Mouse (Mus musculus) urinary bladder, adult 2 months (tissue): ENCODE results near the gene Amfr. TPM values are rescaled to one million over a fixed set of nuclear protein-coding genes. Genes with fewer than 3 reads are reported as not detected.

ENCODE experiments used
- DNase-seq: peaks from one replicate; pipeline ENCODE4 v3.0.0; 2022; ENCODE audit warnings: low spot score
- polyA plus RNA-seq: library from polyadenylated mRNA; depleted of rRNA; stranded (reverse); fragments of >200 nt; gene quantifications from 2 replicates; pipeline ENCODE4 v1.2.3, GENCODE M21; 2012

The Amfr gene
- polyA plus RNA-seq, 1 experiment = 83.0 TPM

GRCm38 (mm10) chr8:93981679-93982215 lies 30.9 kb downstream of the Amfr start:
- DNase-seq = no peak

GRCm38 (mm10) chr8:93980141-93980540 lies 32.5 kb downstream of the Amfr start:
- DNase-seq = no peak

DNA sequence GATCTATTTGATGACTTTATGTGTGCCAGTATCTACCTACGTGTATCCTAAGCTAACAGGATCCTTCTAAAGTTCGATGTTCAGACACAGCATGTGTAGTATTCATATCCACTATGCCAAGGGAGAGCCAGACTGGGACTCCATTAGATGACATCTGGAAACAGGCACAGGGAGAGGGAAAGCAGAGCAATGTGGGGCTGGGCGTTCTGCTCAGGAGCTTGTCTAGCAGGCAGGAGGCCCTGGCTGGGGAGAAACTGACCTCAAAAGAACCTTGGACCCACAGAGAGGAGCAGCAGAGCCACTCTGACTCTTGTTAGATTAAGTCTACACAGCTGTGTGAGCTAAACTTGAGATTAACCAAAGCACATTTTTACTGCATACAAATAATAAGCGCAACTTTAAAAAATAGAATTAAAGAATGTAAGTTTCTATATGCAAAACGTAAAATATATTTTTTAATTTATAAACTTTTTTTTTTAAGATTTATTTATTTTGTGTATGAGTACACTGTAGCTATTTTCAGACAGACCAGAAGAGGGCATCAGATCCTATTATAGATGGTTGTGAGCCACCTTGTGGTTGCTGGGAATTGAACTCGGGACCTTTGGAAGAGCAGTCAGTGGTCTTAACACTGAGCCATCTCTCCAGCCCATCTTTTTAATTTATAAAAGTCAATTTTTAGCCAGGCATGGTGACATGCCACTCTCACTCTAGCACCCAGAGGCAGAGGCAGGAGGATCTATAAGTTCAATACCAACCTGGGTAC lies 36.0 kb downstream of the Amfr start:
- peak; percentile 10 for DNase-seq

DNA sequence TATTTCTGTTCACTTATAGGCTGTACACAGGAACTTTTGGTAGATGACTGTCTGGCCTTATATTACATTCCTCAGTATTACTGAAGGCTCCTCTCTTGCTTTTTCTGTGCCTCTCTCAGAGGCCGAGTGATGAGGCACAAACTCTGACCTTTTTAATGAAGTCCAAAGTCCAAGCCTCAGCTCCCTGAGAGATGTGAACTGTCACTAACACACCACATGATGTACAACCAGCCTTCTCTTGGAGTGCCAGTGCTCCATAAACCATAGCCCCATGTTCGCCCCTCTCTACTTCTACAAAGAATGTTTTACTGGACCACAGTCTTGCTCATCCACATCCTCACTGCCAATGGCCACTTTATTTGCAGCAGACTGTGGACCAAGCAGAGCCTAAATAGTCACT lies 37.3 kb downstream of the Amfr start:
- no peak for DNase-seq

DNA sequence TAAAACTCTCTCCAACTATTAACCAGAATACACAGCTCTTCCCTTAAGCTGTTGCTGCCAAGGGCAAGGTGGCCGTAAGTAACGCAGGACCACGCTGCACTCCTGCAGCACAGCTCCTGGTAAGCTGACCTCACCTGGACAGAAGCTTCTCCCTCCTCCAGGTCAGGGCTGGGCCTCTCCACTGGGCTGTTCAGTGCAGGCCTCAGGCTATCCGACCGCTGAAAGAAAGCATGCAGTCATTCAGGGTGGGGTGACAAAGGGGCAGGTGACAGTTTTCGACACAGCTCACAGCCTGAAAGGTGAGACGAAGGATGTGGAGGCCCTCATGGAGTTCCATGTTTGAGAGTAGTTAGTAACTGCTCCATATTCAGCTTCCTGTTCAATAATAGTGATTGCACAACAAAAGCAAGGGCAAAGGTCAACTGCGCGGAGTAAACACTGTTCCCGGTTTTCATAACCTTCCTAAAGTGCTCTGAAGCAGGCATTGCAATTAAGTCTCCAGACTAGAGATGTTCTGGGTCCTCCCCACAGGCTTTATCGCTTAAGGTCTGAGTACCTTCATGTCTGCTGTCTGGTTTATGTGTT lies 37.9 kb downstream of the Amfr start:
- no peak for DNase-seq

DNA sequence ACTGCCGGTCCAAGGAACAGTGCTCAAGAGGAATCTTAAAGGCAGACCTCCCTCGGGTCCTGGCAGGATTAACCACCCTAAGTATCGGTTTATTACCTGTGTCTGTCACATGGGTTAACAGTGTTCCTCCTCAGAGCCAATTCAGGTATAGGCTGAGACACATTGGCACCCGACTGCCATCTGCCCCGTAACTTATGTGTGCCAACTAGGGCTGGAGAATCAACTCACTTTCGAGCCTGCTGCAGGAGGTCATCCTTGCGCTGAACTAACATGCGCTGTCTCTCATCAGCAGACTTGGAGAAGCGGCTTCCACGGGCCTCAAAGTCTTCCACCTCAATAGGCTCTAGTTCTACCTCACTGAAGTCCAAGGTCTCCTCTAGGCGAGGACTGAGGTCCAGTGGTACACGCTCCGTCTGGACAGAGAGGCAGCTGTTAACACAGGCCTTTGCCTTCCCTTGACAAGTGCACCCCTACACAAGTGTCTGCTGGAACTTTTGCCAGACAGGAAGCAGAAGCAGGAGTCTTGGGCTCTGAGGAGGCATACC lies 38.7 kb downstream of the Amfr start:
- no peak for DNase-seq

DNA sequence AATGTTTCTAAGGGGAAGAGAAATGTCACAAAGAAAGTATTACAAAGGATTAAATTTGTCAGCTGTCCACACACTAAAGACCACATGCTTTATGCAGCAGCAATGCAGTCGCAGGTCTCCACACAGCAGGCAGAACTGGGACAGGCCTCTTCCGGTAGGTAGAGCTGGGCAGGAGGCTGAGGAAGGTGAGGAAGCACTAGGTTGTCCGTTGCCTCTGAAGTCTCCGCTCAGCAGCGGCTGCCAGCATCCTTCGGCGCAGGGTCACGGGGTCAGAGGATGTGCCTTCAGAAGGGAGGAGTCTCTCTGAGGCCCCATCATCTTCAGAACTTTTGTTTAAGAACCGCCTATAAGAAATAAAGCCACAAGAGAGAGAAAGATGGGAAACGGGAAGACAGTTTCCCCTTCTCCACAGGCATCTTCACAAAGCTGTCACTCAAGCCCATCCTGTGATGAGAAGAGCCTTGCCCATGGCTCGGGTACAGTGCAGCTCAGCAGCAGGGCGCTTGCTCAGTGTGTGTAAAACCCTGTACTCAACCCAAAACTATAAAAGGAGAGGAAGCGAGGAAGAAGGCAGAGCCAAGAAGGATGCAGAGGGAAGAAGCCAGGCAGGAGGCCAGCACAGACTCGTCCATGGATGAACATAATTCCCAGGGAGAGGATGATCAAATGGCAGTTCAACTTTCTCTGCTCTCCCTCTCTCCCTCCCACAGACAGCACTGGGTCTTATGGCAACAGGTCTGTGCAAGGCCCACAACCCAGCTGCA lies 39.5 kb downstream of the Amfr start:
- no peak for DNase-seq

- no peak for DNase-seq
These were observed 40.4 kb downstream of the Amfr start for GRCm38 (mm10) chr8:93972211-93972610.

GRCm38 (mm10) chr8:93971451-93971850 lies 41.2 kb downstream of the Amfr start:
- DNase-seq = no peak

DNA sequence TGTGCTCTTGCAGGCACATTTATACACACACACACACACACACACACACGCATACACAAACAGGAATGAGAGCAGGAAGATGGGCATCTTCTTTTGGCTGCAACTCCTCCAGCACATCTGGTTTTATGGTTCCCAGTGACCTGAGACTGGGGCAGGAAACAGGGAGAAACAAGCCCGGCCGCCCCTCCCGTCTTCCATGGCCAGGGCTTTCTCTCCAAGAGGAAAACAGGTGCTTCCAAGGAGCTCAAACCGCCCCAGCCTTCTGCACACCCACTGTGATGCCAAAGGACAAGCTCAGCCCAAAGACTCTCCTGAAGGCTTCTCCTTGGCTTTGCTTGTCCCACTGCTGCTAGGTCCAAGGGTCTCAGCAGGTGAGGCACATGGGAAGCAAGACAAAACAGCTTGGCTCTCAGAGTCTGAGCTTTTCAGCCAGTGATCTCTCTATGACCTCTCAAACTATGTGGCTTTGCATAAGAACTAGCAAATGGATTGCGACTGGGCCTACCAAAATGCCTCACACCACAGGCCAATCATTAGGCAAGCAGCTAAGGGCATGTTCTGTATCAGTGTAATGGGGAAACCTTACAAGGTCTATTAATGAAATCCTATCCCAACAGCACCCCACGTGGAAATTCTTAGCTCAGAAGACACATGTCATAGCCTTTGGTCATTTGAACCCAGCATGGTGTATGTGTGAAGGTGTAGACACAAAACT lies 42.9 kb downstream of the Amfr start:
- DNase-seq = no peak

DNA sequence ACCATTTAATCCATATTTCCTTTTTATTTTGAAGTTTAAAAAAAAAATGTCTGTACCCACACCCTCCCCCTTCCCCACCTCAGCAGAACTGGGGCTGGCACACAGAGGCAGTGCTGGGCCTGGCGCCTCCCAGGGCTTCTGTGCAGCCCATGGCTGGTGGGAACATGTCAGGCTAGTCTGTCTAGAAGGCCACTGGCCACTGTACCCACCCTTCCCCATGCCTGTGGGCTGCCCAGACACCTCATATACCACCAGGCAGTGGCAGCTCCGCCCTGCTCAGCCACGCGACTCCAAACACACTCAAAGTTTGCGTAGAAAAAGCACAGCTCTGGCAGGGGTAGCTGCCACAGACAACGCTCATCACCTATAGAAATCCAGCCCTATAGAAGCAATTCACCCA lies 44.3 kb downstream of the Amfr start:
- DNase-seq = no peak

- DNase-seq = no peak
These were observed 51.7 kb downstream of the Amfr start for GRCm38 (mm10) chr8:93960909-93961308.

GRCm38 (mm10) chr8:93958402-93958801 lies 54.2 kb downstream of the Amfr start:
- no peak for DNase-seq

DNA sequence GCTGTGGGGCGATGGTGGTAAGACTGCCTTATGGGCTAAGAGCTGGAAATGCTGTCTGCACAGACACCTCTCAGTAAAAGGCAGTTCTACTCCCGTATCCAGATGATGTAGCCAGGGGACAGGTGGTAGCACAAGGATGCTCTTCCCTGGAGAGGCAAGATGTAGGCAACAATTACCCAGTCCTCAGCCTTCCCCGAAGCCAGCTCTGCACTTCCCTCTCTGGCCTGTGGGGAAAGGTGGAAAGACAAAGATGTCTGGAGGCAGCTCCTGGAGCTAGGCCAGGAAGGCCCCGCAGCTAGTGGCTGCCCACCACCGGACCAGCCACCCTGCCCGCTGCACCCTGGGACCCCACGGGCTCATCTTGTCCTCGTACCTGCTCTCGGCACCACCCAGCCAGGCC lies 60.1 kb downstream of the Amfr start:
- DNase-seq = no peak

GRCm38 (mm10) chr8:93950133-93950532 lies 62.5 kb downstream of the Amfr start:
- DNase-seq = no peak

DNA sequence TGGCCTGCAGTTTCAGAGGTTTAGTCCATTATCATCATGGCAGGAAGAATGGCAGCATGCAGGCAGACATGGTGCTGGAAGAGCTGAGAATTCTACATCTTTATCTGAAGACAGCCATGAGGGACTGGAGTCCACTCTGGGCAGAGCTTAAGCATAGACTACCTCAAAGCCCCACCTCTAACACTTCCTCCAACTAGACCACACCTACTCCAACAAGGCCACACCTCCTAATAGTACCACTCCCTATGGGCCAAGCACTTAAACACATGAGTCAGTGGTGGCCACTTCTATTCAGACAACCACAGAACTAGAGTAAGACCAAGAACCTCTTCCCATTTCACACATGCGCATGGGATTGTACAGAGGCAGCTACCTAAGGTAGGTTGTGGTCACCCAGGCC lies 66.2 kb downstream of the Amfr start:
- no peak for DNase-seq

- no peak for DNase-seq
These were observed 66.9 kb downstream of the Amfr start for GRCm38 (mm10) chr8:93945781-93946180.

- DNase-seq = no peak
These were observed 71.0 kb downstream of the Amfr start for GRCm38 (mm10) chr8:93941636-93942054.

GRCm38 (mm10) chr8:93940542-93941423 lies 71.9 kb downstream of the Amfr start:
- DNase-seq = no peak

DNA sequence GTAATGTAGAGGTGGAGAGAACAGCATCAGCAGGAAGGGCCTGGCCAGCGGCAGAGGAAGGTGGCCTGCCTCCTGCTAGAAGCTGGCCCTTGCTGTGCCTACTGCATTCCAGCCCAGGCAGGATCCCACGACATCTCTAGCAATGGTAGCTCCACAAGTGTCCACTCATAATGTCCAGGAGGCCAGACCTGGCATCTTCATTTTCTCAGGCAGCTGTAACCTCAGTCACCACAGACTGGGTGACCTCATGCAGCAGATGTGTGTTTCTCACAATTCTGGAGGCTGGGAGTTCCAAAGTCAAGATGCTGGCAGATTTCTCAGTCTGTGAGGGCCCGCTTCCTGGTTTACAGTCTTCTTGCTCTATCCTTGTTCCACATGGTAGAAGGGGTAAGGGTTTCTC lies 74.4 kb downstream of the Amfr start:
- DNase-seq = no peak

DNA sequence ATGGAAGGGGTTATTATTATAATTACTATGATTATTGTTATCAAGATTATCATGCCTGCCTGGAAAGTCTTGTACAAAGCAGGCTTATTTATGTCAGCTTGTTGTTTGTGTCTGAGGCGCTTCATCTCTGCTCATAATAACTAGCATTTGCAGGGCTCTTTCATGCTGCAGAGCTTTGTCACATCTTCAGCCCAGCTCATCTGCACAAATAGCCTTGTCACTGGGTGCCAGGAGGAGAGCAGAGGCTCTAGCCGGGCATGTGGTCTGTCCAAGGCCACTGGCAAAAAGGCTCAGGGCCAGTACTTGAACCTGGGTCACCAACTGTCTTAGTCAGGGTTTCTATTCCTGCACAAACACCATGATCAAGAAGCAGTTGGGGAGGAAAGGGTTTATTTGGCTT lies 79.4 kb downstream of the Amfr start:
- DNase-seq = no peak
